Mouse (Mus musculus) brain, embryonic 14.5 days (tissue): ENCODE data around the gene Pdilt. TPM values are rescaled to one million over a fixed set of nuclear protein-coding genes. Genes with fewer than 3 reads are reported as not detected.

Experiments used
- DNase-seq: peaks from one replicate; pipeline ENCODE4 v3.0.0-alpha.2; 2011; ENCODE audit warnings: low read depth
- CTCF ChIP-seq: fragments of 200-500 bp; IDR thresholded peaks from 2 replicates; pipeline ENCODE4 v1.5.1; 2012; ENCODE audit warnings: inconsistent platforms, mild to moderate bottlenecking, moderate library complexity, borderline replicate concordance; ENCODE audit not compliant: insufficient read depth, insufficient read length; ENCODE audit errors: extremely low read depth
- POLR2A ChIP-seq: fragments of 200-500 bp; IDR thresholded peaks from 2 replicates; pipeline ENCODE4 v1.6.1; 2012; ENCODE audit warnings: mild to moderate bottlenecking, inconsistent platforms, borderline replicate concordance; ENCODE audit not compliant: poor library complexity, insufficient read depth, insufficient read length, severe bottlenecking; ENCODE audit errors: extremely low read depth
- polyA plus RNA-seq: library from polyadenylated mRNA; depleted of rRNA; stranded (reverse); fragments of >200 nt; gene quantifications from 2 replicates; pipeline ENCODE4 v1.2.3, GENCODE M21; 2012; rRNA removed

Pdilt gene
- polyA plus RNA-seq, 1 experiment: 0.22 TPM

GRCm38 (mm10) chr7:119484154-119484553, 39.1 kb downstream of the Pdilt start:
- TF ChIP-seq POLR2A (no peak), CTCF (no peak)
- no peak for DNase-seq

GRCm38 (mm10) chr7:119479256-119479655, 44.0 kb downstream of the Pdilt start, which contains the start of gene Umod:
Umod (minus strand) TSS chr7:119479282.
- no peak for DNase-seq
- no peak for TF ChIP-seq CTCF
- TF ChIP-seq POLR2A: no peak

GRCm38 (mm10) chr7:119476500-119477389, 46.5 kb downstream of the Pdilt start:
- no peak for TF ChIP-seq CTCF
- TF ChIP-seq POLR2A: no peak
- DNase-seq: no peak

- TF ChIP-seq CTCF (no peak), POLR2A (no peak)
- no peak for DNase-seq
These were observed 64.1 kb downstream of the Pdilt start, which contains the start of gene Gp2 for GRCm38 (mm10) chr7:119459185-119459584. Gp2 (minus strand) TSS chr7:119459285.

GRCm38 (mm10) chr7:119454192-119454591, 69.1 kb downstream of the Pdilt start:
- DNase-seq: no peak
- TF ChIP-seq CTCF (no peak), POLR2A (no peak)

- peak; percentile 49 for DNase-seq
- TF ChIP-seq CTCF (peak; percentile 43; the same call in 1 of the 2 replicates), POLR2A (no peak)
These were observed 79.4 kb downstream of the Pdilt start for GRCm38 (mm10) chr7:119443849-119444248.

- DNase-seq: no peak
- no peak for TF ChIP-seq CTCF
These were observed 81.4 kb downstream of the Pdilt start for GRCm38 (mm10) chr7:119441938-119442337.

Other genes with a start within 250 kb of the Pdilt start
- not detected in 2 replicates for gene Gp2, start 64.2 kb downstream of the Pdilt start, polyA plus RNA-seq
- not detected in 2 replicates for gene Umod, start 44.2 kb downstream of the Pdilt start, polyA plus RNA-seq
- not detected in 2 replicates for gene Acsm5, start 4.0 kb downstream of the Pdilt start, polyA plus RNA-seq
- not detected in 2 replicates for gene Acsm2, start 30.9 kb upstream of the Pdilt start, polyA plus RNA-seq
- gene Acsm1, start 83.5 kb upstream of the Pdilt start, polyA plus RNA-seq: not detected in 2 replicates
- not detected in 2 replicates for gene Acsm4, start 166.5 kb upstream of the Pdilt start, polyA plus RNA-seq
- 47.0 and 48.5 TPM in 2 replicates for gene Thumpd1, start 197.3 kb upstream of the Pdilt start, polyA plus RNA-seq
- gene Acsm3, start 237.4 kb upstream of the Pdilt start, polyA plus RNA-seq: 0.08 TPM in 1 of 2 replicates, not detected in the other